Mouse (Mus musculus) E14TG2a.4 (cell line): Measurements from ENCODE around the gene Krtap15.

Experiments used
- CTCF ChIP-seq: conservative IDR thresholded peaks from 2 replicates; pipeline ENCODE4 v1.5.1; 2014; ENCODE audit warnings: low read length
- NANOG ChIP-seq: IDR thresholded peaks from 2 replicates; pipeline ENCODE4 v1.6.1; 2014; ENCODE audit warnings: borderline replicate concordance, low read length, mixed read lengths
- POU5F1 ChIP-seq: IDR thresholded peaks from 2 replicates; pipeline ENCODE4 v1.6.1; 2014; ENCODE audit warnings: low read length, borderline replicate concordance

GRCm38 (mm10) chr16:88786786-88787185, 33.2 kb upstream of the Krtap15 start:
- no peak for TF ChIP-seq CTCF
- no peak for TF ChIP-seq POU5F1
- no peak for TF ChIP-seq NANOG
